Mouse (Mus musculus): Measurements from ENCODE around the gene Cyp2ab1. TPM values are rescaled to one million over a fixed set of nuclear protein-coding genes. Genes with fewer than 3 reads are reported as not detected.
"Not testable (repeated sequence)": the region's sequence is repeated elsewhere in the genome, so short reads cannot be mapped to it uniquely, and the experiment has no call there.

Cyp2ab1 gene
- polyA plus RNA-seq (2011; ENCODE audit: insufficient read length, low read depth, missing spikeins): not detected in 2 replicates

GRCm38 (mm10) chr16:20325286-20325685, at the start of gene Cyp2ab1:
Cyp2ab1 (minus strand) TSS chr16:20325404.
- Histone ChIP-seq H3K4me1 (ENCODE audit: control insufficient read depth, insufficient read depth, low read length) (no peaks in the 10 kb centered on the region; the same call in 1 of the 2 replicates), H3K4me3 (ENCODE audit: insufficient read depth, low read length) (no peak within 1 kb of the TSS), H3K27ac (ENCODE audit: insufficient read depth, low read length) (no peak within 1 kb of the TSS)
- TF ChIP-seq CTCF (IDR thresholded peaks at IDR 0.05; ENCODE audit: borderline replicate concordance, insufficient read depth, low read length): no peak
- no peak for TF ChIP-seq POLR2A (IDR thresholded peaks at IDR 0.05; ENCODE audit: low read depth, low read length)

- H3K4me1 ChIP-seq (ENCODE audit: control insufficient read depth, insufficient read depth, low read length): peaks cover 3% of the 10 kb centered on the region; the same call in 1 of the 2 replicates
- TF ChIP-seq CTCF (IDR thresholded peaks at IDR 0.05; ENCODE audit: borderline replicate concordance, insufficient read depth, low read length) (no peak), POLR2A (IDR thresholded peaks at IDR 0.05; ENCODE audit: low read depth, low read length) (no peak)
- H3K27ac ChIP-seq (ENCODE audit: insufficient read depth, low read length): peak overlapping the region; percentile 61
- no peak overlapping the region for H3K4me3 ChIP-seq (ENCODE audit: insufficient read depth, low read length)
These were observed 46.5 kb upstream of the Cyp2ab1 start for GRCm38 (mm10) chr16:20371731-20372130.

- Histone ChIP-seq H3K4me1 (ENCODE audit: control insufficient read depth, insufficient read depth, low read length) (peaks cover 3% of the 10 kb centered on the region; the same call in 1 of the 2 replicates), H3K4me3 (ENCODE audit: insufficient read depth, low read length) (no peak overlapping the region), H3K27ac (ENCODE audit: insufficient read depth, low read length) (no peak overlapping the region)
- TF ChIP-seq CTCF (IDR thresholded peaks at IDR 0.05; ENCODE audit: borderline replicate concordance, insufficient read depth, low read length) (no peak), POLR2A (IDR thresholded peaks at IDR 0.05; ENCODE audit: low read depth, low read length) (no peak)
These were observed 43.0 kb upstream of the Cyp2ab1 start for GRCm38 (mm10) chr16:20368221-20368620.

- H3K4me3 ChIP-seq (ENCODE audit: insufficient read depth, low read length): no peak overlapping the region
- no peak for TF ChIP-seq CTCF (IDR thresholded peaks at IDR 0.05; ENCODE audit: borderline replicate concordance, insufficient read depth, low read length)
- no peak for TF ChIP-seq POLR2A (IDR thresholded peaks at IDR 0.05; ENCODE audit: low read depth, low read length)
- no peaks in the 10 kb centered on the region for H3K4me1 ChIP-seq (ENCODE audit: control insufficient read depth, insufficient read depth, low read length)
- H3K27ac ChIP-seq (ENCODE audit: insufficient read depth, low read length): no peak overlapping the region
These were observed 36.9 kb upstream of the Cyp2ab1 start for GRCm38 (mm10) chr16:20362121-20362520.

- H3K27ac ChIP-seq (ENCODE audit: insufficient read depth, low read length); H3K4me3 ChIP-seq (ENCODE audit: insufficient read depth, low read length); H3K4me1 ChIP-seq (ENCODE audit: control insufficient read depth, insufficient read depth, low read length): not testable (repeated sequence)
These were observed 36.3 kb upstream of the Cyp2ab1 start for GRCm38 (mm10) chr16:20361496-20361895.

- TF ChIP-seq CTCF (IDR thresholded peaks at IDR 0.05; ENCODE audit: borderline replicate concordance, insufficient read depth, low read length): no peak
- TF ChIP-seq POLR2A (IDR thresholded peaks at IDR 0.05; ENCODE audit: low read depth, low read length): no peak
- Histone ChIP-seq H3K4me3 (ENCODE audit: insufficient read depth, low read length) (no peak overlapping the region), H3K4me1 (ENCODE audit: control insufficient read depth, insufficient read depth, low read length) (peaks cover 2% of the 10 kb centered on the region; the same call in 1 of the 2 replicates), H3K27ac (ENCODE audit: insufficient read depth, low read length) (no peak overlapping the region)
These were observed 34.6 kb upstream of the Cyp2ab1 start for GRCm38 (mm10) chr16:20359643-20360295.

- Histone ChIP-seq H3K4me1 (ENCODE audit: control insufficient read depth, insufficient read depth, low read length) (peaks cover 10% of the 10 kb centered on the region), H3K4me3 (ENCODE audit: insufficient read depth, low read length) (no peak overlapping the region), H3K27ac (ENCODE audit: insufficient read depth, low read length) (no peak overlapping the region)
- no peak for TF ChIP-seq POLR2A (IDR thresholded peaks at IDR 0.05; ENCODE audit: low read depth, low read length)
These were observed 32.6 kb upstream of the Cyp2ab1 start for GRCm38 (mm10) chr16:20357837-20358236.

- no peak overlapping the region; the same call in 1 of the 2 replicates for H3K27ac ChIP-seq (ENCODE audit: insufficient read depth, low read length)
- H3K4me1 ChIP-seq (ENCODE audit: control insufficient read depth, insufficient read depth, low read length): peaks cover 10% of the 10 kb centered on the region
- TF ChIP-seq POLR2A (IDR thresholded peaks at IDR 0.05; ENCODE audit: low read depth, low read length) (no peak), CTCF (IDR thresholded peaks at IDR 0.05; ENCODE audit: borderline replicate concordance, insufficient read depth, low read length) (no peak)
- H3K4me3 ChIP-seq (ENCODE audit: insufficient read depth, low read length): no peak overlapping the region
These were observed 29.6 kb upstream of the Cyp2ab1 start for GRCm38 (mm10) chr16:20354762-20355161.

- peak overlapping the region; percentile 96 for H3K27ac ChIP-seq (ENCODE audit: insufficient read depth, low read length)
- no peak for TF ChIP-seq POLR2A (IDR thresholded peaks at IDR 0.05; ENCODE audit: low read depth, low read length)
- TF ChIP-seq CTCF (IDR thresholded peaks at IDR 0.05; ENCODE audit: borderline replicate concordance, insufficient read depth, low read length): no peak
- no peak overlapping the region for H3K4me3 ChIP-seq (ENCODE audit: insufficient read depth, low read length)
- H3K4me1 ChIP-seq (ENCODE audit: control insufficient read depth, insufficient read depth, low read length): peaks cover 10% of the 10 kb centered on the region
These were observed 28.8 kb upstream of the Cyp2ab1 start for GRCm38 (mm10) chr16:20354011-20354410.

- H3K4me1 ChIP-seq (ENCODE audit: control insufficient read depth, insufficient read depth, low read length): no peaks in the 10 kb centered on the region
- H3K4me3 ChIP-seq (ENCODE audit: insufficient read depth, low read length): no peak overlapping the region
- TF ChIP-seq POLR2A (IDR thresholded peaks at IDR 0.05; ENCODE audit: low read depth, low read length) (no peak), CTCF (IDR thresholded peaks at IDR 0.05; ENCODE audit: borderline replicate concordance, insufficient read depth, low read length) (no peak)
- no peak overlapping the region for H3K27ac ChIP-seq (ENCODE audit: insufficient read depth, low read length)
These were observed 20.3 kb upstream of the Cyp2ab1 start for GRCm38 (mm10) chr16:20345464-20345863.
